Mouse (Mus musculus): ENCODE results near the gene Ugt1a6b.
"Not testable (repeated sequence)": the region's sequence is repeated elsewhere in the genome, so short reads cannot be mapped to it uniquely, and the experiment has no call there.

Gene Ugt1a6b

DNA sequence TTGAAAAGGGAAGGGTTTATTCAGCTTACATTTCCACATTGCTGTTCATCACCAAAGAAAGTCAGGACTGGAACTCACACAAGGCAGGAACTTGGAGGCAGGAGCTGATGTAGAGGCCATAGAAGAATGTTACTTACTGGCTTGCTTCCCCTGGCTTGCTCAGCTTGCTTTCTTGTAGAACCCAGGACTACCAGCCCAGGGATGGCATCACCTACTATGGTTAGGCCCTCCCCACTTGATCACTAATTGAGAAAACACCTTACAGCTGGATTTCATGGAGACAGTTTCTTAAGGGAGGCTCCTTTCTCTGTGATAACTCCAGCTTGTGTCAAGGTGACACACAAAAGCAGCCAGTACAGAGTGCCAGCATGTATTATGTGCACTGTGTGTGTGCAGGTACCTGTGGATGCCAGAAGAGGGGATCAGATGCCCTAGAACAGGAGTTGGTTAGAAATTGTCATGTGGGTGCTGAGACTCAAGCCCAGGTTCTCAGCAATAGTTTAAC, 120.0 kb downstream of the Ugt1a6b start:
- in situ Hi-C loops (cut with MboI, MseI), result not testable (repeated sequence)

DNA sequence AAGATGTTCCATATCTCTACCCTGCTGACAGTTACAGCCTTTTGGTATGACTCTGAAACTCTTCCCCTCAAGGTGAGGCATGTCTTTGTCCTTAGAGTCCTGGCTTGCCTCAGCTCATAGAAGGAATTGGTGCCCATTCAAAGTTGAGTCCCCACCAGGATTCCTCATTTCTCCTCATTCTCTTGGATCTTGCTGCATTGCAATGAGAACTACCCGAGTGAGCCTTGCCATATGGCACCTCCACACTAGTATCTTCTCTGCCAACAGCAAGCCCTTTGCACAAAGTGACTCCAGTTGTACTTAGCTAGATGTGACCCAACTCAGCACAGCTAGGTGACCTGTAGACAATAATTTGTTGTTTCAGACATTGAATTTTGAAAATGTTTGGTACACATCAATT, 120.5 kb downstream of the Ugt1a6b start:
- in situ Hi-C loops (cut with MboI, MseI), result no loop called here

DNA sequence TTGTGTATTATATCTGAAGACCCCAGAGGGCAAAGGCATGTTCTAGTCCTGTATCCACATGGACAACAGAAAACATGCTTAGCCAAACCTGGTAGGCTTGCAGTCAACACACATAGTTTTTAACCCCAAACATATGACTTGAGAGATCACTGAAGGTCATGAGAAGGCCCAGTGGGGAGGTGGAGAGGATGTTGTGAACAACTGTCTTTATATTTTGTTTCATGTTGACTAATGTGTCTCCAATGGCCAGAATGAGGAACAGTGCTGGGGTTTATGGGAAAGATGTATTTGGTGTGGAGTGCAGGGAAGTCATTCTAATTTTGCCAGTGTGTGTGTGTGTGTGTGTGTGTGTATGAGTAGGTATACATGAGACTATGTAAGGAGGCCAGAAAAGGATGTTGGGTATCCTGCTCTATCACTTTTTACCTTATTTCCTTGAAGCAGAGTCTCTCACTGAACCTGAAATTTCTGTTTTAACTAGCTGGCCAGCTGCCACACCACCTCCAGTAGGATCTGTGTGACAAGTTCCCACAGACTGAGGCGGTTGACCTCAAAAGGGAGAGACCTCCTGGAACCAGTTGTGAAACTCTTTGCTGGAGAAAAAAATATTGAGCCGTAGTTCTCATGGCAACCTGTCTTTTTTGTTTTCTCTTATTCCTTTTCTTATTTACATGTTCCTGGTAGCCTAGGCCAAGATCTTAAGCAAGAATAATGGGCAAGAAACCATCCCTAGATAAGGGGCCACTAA, 121.2 kb downstream of the Ugt1a6b start:
- in situ Hi-C loops (cut with MboI, MseI), result no loop called here

DNA sequence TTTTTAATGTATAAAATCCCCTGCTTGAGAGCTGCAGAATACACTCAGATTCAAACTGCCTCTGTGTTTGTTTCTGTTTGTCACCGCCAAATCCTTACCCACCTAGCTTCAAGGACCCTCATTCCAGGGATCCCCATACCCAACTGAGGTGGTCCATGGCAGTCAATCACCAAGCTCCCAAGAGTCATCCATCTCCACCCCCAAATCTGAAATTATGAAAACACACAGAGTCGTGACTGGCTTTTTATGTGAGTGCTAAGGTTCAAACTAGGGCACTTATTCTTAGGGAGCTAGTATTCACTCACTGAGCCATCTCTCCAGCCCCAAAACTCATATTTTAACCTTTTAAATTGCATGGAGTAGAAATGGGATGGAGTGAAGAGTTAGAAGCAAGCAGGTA, 122.2 kb downstream of the Ugt1a6b start:
- in situ Hi-C loops (cut with MboI, MseI), result not testable (repeated sequence)

DNA sequence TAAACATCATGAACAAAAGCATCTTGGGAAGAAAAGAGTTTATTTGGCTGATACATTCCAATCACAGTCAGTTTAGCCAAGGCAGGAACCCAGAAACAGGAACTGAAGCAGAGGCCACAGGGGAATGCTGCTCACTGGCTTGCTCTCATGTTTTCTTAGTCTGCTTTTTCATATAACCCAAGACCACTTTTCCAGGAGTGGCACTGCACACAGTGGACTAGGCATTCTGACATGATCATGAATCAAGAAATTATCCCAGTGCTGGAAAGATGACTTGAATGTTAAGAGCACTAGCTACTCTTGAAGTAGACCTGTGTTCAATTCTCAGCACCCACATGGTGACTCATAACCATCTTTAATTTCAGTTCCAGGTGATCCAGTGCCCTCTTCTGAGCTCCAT, 122.7 kb downstream of the Ugt1a6b start:
- in situ Hi-C loops (cut with MboI, MseI), result no loop called here

DNA sequence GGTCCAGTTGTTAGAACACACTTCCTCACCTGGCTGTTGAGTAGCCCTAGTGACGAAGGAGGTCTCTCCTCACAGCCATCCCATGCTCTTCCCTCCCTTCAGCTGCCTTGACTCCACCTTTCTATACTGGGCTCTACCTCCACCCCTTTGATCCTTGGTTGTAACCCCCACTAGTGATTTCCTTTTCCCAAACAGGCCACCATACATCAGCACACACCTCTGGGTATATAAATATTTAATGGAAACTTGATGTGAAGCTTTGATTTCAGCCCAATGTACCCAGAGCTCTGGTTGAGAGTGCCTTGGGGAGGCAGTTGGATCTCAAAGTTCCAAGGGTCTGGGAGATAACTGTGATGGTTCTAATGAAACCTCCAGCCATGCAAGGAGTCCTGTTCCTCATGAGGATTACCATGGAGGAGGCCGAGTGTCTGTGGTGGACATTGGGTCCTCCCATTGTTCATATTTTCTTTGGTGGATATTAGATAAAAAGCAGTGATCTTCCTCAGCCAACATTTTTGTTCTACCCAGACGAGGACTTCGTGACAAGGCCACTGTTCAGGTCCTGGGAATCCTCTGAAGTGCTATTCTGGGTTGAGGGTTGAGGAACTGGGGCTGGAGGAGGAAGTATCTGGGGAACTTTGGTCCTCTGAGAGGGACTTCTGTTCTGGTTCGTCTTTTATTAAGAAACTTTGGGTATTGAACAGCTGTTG, 123.8 kb downstream of the Ugt1a6b start, which contains the start of gene Mroh2a:
Mroh2a (plus strand) TSS at position 317 of the 710 bp plus-strand sequence.
- in situ Hi-C loops (cut with MboI, MseI), result no loop called here

DNA sequence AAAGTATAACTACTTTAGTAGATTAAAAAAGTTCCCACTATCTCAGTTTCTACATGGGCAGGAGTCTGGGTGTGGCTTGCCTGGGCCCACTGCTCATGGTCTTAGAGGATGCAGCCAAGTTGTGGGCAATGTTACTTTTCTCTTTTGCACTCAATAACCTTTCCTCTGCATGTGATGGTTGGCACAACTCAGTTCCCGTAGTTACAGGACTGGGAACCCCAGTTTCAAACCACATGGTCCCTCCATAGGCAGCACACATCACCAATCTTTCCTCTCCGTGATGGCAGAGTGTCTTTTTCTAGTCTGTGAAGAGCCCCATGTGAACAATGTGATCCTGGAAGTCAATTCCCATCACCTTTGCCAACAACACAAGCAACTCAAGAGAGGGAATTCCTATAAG, 124.4 kb downstream of the Ugt1a6b start:
- in situ Hi-C loops (cut with MboI, MseI), result no loop called here

DNA sequence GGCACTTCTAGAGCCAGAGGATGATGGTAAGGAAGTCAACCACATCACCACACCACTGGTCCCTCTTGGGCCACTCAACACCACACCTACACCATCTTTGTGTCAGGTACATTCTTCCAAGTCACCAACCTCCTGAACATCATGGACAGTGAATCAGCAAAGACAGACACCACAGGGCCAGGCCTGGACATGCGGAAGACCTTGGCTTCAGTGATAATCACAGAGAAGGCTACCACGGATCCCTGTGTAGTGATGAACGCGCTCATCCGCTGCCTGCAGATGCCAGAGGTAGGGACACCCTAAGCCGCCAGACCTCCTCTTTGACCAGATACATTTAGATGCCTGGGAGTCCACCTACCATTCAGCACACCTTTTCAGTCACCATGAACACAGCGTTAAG, 125.1 kb downstream of the Ugt1a6b start:
- in situ Hi-C loops (cut with MboI, MseI), result no loop called here

DNA sequence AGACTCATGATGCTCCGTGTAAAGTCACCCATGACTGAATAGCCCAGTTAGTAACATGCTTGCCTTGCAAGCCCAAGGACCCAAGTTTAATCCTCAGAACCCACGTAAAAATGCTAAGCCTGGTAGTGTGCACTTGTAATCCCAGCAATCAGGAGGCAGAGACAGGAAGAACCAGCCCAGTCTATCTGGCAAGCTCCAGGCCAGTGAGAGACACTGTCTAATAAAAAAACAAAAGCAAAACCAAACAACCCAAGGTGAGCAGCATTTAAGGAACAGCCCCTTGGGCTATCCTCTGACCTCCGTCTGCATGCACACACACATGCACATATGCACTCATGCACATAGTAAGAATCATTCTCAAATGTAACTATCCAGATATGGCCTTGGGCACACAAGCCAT, 126.5 kb downstream of the Ugt1a6b start:
- in situ Hi-C loops (cut with MboI, MseI), result no loop called here

DNA sequence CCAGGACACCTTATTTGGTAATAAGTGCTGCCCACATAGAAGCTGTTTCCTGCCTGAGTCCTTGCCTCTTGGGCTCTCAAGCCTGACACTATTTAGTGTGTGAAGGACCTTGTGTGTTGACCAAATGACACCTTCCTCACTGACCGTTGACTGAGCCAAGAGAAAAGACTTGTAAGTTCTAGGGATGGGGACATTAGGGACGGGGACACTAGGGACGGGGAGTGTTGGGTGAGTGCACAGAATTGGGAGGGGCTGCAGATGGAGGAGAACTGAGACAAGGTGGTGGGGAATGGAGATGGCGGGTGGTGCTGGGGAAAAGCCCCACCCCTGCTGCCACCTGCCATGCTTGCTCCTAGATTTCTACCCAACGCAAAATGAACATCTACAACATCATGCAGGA, 126.9 kb downstream of the Ugt1a6b start:
- in situ Hi-C loops (cut with MboI, MseI), result no loop called here

DNA sequence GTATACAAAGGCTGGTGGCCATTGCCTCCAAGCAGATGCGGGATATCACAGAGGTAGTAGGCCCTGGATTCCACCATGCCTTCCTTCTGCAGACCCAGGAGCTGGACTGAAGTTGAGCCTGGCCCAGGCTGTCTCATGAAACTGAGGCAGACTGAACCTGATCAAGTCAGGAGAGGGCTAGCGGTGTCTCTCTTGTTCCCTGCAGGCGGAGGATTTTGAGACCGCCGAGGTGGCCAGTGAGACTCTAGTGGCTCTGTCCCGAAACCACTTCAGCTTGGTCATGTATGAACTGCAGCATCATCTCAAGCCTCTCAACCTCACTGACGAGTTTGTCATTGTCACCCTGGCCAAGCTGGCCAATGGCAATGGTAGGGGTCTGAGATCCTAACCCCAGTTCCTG, 127.4 kb downstream of the Ugt1a6b start:
- in situ Hi-C loops (cut with MboI, MseI), result no loop called here

DNA sequence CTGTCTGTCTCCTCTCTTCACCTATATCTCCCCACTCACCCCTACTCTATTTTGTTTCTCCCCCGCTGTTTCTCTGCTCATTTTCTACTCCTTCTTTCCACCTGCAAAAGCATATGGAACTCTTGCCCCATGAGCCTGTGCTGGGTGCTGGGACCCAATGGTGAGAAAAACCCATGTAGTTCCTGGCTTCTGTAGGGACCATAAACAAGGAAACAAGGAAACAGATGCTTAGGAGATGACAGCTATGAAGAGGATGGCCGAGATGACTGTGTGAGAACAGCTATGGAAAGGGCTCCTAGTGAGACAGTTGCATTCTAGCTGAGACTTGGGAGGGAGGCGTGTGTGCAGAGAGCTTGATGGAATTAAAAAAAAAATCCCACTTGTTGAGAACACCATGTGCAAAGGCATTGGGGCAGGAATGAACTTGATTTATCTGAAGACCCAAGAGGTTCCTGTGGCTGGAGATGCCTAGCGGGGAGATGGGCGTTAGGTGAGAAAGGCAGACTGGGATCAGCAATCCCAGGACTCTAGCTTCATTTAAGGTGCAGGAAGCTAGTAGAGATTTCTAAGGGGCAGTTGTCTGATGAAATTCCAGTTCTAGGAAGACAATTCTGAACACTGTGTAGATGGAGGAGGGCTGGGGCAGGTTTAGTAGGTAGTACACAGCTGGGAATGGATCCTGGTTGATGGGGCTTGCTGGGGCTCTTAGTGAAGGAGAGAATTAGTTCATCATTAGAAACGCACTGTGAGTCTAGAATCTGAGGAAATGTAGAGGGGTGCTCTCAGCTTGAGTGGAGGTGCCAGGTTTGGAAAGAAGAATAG, 128.1 kb downstream of the Ugt1a6b start:
- in situ Hi-C loops (cut with MboI, MseI), result no loop called here

DNA sequence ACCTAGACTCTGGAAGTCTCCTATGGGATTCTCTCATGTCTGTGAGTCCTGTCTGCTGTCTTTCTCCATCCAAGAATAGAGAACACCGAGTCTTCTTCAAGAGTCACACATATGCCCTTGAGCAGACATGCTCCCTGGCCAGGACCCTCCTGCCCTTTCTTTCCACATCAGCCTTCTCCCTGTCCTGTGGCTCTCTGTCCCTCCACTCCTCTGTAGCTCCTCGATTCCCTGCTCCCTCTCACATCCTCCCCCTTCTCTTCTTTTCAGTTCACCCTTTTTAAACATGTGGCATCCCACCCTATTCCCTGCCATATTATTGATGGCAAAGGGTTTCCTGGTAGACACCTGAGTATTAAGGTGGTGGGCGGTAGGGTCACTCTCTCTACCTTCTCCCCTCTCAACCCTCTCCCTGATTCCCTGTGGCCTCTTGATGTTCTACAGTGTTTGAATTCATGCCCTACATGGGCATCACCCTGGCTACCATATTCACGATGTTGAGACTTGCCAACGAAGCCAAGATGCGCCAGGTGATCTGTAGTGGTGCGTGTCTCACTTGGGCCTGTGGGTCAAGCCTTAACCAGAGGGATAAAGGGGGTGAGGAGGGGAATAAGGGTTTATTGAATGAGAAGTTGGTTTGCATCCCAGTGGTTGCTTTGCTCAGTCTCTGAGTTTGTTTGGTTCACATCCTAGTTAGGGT, 128.9 kb downstream of the Ugt1a6b start:
- in situ Hi-C loops (cut with MboI, MseI), result no loop called here

DNA sequence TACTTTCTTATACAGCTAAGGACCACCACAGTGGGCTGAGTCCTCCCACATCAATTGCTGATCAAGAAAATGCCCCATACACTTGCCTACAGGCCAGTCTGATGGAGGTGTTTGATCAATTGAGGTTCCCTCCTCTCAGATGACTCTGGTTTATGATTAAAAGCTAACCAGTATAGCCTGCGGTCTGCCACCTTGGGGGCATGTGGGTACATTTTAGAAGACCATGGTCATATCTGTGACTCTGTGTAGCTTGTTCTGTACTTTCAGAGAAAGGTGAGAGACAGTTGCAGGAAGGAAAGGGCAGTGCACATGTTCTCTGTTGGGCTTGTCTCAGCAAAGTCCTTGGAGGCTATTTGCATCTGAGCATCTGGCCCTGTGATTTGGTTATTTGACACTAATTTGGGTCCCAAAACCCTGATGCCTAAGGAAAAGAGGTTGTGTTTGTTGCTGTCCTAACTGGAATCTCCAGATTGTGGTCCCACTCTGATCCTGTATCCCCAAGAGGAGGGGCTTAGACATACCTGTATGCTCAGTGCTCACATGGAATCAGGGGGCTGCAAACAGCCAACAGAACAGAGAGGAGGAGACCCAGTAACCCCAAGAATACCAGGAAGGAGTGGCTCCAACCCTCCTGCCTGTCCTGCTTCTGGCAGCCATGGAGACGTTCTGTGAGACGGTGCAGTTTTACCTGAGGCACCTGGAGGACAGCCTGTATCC, 129.8 kb downstream of the Ugt1a6b start:
- in situ Hi-C loops (cut with MboI, MseI), result no loop called here

DNA sequence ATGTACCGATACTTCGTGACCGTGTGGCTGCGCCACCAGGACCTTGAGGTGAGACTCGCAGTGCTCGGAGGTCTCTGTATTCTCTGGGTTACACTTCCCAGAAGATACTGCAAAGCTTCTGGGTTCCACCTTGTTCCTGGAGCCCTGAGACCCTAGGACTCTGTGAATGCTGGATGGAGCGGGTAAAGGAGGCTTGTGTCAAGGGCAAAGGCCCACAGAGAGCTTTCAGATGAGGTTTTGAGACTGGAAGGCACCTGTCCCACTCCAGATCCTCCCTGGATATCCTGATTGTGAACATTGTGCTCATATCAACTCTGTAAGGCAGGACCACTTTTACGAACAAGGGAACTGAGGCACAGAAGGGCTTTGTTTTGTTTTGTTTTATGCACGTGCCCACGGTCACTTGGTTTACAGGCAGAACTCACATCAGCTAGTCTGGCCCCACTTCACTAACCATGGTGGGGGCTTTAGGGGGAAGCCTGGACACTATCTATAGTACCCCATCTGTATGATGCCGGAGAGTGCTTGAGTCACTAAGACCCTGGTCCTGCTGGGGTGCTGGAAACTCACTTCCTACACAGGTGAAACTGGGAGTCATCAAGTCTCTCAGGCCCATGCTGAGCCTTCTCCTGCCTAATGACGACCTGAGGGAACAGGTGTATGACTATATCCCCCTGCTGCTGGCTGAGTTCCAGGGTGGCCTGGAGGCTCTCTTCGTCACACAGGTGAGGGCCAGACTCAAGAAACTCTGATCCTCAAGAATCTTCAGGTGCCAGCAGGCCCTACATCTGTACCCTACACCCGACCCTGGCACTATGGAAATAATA, 130.6 kb downstream of the Ugt1a6b start:
- in situ Hi-C loops (cut with MboI, MseI), result no loop called here

DNA sequence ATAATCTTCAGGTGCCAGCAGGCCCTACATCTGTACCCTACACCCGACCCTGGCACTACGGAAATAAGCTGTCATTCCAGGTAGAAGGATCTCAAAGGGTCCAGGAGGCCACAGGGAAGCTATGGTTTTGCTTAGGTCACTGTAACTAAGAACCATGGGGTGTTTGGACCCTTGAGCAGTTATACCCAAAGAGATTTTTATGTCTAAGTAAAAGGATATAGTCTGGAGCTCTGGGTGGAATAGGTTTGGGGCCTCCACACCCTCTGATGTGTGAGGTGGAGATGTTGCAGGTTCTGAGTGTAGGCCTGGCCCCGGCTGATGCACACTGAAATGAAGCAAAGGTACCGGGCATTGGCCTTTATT, 131.2 kb downstream of the Ugt1a6b start:
- in situ Hi-C loops (cut with MboI, MseI), result no loop called here

DNA sequence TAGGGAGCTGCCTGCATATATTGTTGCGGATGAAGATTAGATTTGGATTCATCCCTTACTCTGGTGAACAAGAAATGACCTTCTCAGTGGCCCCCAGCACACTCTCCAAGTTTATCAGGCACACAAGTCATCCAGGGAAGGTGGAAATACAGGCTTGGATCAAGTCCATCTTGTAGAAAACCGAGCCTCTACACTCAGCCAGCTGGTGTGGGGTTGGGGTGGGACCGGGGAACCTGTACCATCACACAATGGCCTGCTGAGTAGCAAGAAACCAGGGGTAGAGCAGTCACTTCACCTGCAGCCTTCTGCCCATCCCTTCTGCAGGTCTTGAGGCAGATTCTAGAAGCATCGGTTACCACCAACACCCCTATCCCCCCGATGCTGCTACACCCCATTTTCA, 131.6 kb downstream of the Ugt1a6b start:
- in situ Hi-C loops (cut with MboI, MseI), result no loop called here

DNA sequence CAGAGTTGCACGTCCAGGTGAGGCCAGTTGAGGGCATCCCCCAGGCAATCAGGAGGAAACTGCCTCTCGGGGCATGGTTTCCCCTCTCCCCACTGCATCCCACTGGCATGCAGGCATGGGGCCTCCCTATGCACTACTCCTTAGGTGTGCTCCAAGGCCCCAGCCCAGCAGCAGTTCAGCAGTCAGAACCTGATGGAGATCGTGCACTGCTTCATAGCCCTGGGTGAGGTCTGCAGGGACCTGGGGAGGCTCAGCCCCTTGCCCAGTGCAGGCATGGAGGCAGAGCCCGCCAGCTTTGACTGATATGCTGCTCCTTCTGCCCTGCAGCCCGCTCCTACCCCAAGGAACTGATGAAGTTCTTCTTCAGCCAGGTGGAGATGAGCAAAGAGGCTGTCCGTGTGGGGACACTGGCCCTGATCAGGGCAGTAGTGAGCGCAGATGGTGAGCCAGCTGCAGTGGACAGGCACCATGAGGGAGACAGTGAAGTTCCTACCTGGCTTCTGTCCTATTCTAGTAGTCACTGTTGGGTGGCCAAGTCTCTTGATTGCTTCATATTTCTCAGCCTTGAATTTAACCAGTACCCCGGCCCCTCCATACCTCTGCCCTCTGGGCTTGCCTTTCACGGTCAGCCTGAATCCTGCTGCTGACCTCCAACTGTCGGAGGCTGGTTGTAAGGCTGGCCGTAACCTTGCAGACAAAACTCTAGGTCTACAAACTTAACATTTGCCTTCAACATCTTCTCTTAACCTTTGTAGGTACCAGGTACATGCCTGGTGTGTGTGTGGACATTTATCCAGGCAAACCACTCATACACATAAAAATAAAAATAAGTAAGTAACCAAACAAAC, 132.2 kb downstream of the Ugt1a6b start:
- in situ Hi-C loops (cut with MboI, MseI), result no loop called here

DNA sequence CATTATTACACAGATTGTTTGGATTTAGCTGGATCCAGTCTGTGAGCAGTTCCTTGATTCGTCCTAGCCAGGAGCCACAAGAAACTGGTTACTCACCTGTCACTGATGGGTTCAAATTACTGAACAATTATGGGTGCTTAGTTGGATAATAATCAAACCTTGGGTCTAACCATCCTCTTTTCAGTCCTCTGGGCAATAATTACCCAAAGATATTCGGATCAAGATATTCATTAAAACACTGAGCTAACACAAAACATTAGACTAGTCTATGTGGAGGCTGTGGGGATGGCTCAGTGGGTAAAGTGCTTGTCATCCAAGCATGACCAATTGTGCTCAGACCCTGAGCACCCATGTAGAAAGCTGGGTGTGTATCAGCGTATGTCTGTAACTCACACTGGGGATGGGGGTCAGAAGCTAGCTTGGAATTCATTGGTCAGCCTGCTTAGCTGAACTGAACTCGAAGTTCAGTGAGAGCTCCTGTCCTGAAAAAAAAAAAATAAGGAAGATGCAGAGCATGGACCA, 132.9 kb downstream of the Ugt1a6b start:
- in situ Hi-C loops (cut with MboI, MseI), result no loop called here
